Mouse (Mus musculus) lung, postnatal 0 days (tissue): ENCODE measurements around the gene Mindy3.

ENCODE experiments used
- CTCF ChIP-seq: IDR thresholded peaks from 2 replicates; pipeline ENCODE4 v1.5.1; 2016; ENCODE audit warnings: antibody characterized with exemption, mild to moderate bottlenecking
- EP300 ChIP-seq: IDR thresholded peaks from 2 replicates; pipeline ENCODE4 v1.6.1; 2016; ENCODE audit warnings: antibody characterized with exemption, mild to moderate bottlenecking, control low read depth

DNA sequence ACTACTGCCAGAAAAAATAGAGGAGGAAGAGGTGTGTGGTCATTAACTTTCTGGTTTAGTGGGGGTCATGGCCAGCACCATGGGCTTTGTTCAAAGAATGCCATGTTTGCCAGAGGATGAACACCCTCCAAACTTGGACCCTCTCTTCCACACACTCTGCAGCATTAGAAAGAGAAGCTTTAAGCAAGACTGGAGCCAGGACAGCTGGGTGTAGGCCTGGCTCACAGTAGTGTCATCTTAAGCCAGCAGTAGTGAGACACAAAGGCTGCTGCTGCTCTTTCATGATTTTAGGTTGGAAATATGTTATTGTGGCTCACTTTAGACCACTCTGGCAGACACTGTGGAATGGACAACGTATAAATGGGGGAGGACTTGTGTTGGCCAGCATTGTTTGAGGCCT is 12.8 kb upstream of the Mindy3 start:
- TF ChIP-seq CTCF = no peak
- no peak for TF ChIP-seq EP300
